Mouse (Mus musculus): Measurements from ENCODE around the gene Abcf2. TPM values are rescaled to one million over a fixed set of nuclear protein-coding genes. Genes with fewer than 3 reads are reported as not detected.

The Abcf2 gene
- total RNA-seq, 2 experiments from 2014 or later: 44.0 to 45.7 TPM

DNA sequence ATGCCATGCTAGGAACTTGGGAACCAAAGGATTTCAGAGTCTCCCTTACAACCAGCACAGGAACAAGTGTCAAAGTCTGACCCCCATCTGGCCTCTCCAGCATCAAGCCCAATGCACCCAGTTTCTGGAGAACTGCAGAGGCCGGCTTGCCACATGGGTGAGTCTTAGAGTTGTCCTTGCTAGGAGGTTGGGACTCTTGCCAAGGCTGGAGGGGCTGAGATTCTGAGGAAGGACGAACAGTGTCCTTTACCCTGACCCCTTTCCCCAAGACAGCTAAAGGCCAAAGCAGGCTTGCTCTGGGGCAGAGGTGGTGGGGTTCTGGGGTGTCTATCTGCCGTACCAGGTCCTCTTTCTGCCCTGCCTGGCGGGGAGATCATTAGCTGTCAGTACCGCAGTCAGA lies 40.8 kb downstream of the Abcf2 start:
- DNase-seq: no peak
- intact Hi-C loops (cut with DNase I): no loop called here

DNA sequence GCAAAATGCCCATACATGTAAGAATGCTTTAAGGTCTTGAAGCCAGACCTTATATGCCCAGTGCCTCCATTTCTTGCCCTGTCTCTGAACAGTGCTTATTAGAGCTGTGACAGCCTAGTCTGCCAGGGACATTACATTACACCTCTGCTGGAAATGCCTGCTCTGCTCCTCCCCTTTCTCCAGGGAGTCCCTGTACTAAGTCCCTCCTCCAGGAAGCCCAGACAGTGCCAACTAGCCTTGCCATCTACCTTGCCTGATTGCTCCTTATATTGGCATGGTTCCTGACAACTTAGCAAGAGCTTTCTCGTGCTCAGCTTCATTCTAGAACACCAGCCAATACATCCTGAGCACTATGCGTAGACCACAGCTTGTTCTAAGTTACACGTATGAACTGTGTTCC lies 41.5 kb downstream of the Abcf2 start:
- intact Hi-C loops (cut with DNase I): no loop called here
- DNase-seq: no peak

DNA sequence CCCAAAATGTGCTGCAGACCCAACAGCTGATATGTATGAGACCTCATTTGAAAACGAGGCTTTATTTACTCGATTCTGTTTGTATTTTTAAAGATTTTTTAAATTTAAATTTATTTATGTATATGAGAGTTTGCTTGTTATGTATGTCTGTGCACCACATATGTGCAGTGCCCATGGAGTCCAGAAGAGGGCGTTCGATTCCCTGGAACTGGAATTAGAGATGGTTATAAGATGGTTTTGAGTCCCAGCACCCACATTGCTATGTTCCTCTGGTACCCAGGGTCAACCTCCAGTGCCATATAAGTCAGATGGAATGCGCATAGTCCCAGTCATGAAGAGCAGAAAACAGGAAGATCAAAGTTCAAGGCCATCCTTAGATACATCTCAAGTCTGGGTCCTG lies 43.0 kb downstream of the Abcf2 start:
- no peak for DNase-seq
- intact Hi-C loops (cut with DNase I): loop anchor here (5.0 kb wide), 2 partner anchors 63 to 118 kb away; no protein-coding TSS in a partner anchor

DNA sequence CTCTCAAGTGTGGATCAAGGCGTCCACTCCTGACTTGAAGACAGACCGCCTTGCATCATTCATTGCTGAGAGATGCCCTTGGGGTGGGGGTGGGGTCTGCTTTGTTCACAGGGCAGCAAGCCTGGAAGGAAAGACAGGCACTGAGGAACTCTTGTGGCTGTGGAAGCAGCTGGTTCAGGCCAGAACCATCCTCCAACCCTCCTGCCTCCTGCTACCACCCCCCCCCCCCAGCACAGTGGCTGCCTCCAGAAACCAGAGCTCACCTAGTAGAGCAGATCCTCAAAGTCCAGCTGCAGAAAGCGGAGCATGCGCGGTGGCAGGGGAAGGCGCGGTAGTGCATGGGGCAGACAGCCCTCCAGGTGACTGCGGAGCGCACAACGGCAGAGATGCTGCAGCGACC lies 43.9 kb downstream of the Abcf2 start:
- no peak for DNase-seq
- intact Hi-C loops (cut with DNase I): loop anchor here (5.0 kb wide), 2 partner anchors 64 to 119 kb away; no protein-coding TSS in a partner anchor

DNA sequence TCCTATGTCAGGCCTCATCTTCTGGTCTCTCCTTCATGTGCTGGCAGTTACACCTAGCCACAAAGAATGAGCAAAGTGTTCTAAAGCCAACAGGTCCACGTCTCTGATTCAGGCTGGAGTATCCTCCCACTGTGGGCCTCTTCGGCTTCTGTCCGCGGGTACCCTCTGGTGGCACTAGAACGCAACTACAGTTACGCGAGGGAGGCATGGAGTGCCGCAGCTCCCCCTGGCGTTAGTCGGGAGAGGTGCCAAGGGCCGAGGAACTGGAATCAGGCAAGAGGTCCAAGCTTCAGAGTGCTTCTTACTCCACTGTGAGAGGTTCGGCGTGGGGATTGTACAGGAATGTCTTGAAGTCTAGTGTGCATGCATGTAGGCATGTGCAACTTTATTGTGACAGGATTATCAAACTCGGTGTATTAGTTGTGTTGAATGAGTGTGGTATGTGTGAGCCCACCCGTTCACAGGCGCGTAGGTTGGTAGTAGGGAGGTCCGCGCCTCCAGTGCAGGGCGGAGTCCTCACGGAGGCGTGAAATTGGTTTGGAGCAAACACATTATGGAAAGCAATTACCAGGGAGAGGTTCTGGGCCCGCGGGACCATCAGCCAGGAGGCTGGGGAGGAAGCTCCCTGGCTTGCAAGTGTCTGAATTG lies 47.1 kb downstream of the Abcf2 start:
- DNase-seq: peak; percentile 92 to 97
- intact Hi-C loops (cut with DNase I): loop anchor here (5.0 kb wide), 2 partner anchors 67 to 122 kb away; no protein-coding TSS in a partner anchor

DNA sequence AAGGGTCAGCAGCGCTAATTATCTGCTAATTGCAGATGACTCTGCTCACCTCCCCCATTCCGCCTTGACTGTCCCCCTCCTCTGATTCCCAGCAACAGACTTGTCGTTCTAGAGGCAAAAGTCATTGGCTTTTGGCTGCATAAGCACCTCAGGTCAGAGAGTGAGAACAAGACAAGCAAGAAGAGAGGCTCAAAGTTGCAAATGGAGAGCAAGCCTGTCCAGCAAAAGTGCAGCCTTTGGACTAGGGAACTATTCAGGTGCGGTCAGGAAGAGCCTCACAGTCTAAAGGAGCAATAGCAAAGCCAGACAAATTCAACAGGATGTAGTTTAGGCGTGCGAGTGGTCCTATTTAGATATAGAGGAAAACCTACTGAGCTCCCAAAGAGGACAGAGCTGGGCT lies 49.5 kb downstream of the Abcf2 start:
- intact Hi-C loops (cut with DNase I): loop anchor here (2.0 kb wide), 1 partner anchor 41 kb away; no protein-coding TSS in a partner anchor
- no peak for DNase-seq

DNA sequence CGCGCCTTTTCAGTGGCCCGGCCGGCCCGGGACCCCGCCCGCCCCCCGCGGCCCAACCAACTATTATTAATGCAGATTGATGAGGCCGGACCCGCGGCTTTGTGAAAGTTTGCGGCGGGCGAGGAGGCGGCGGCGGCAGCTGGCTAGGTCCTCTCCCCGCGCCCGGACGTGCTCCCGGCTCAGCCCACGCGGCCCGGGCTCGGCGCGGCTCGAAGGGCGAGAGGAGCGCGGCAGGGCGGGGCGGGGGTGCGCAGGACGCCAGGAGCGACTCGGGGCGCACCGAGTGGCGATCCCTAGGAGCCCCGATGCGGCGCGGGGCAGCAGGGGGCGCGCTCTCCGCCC lies 50.4 kb downstream of the Abcf2 start, which contains the start of gene Gbx1:
TSS of gene Gbx1 (minus strand) at position 314 of the 342 bp plus-strand sequence.
- peak; percentile 53 to 57 for DNase-seq
- intact Hi-C loops (cut with DNase I): no loop called here

DNA sequence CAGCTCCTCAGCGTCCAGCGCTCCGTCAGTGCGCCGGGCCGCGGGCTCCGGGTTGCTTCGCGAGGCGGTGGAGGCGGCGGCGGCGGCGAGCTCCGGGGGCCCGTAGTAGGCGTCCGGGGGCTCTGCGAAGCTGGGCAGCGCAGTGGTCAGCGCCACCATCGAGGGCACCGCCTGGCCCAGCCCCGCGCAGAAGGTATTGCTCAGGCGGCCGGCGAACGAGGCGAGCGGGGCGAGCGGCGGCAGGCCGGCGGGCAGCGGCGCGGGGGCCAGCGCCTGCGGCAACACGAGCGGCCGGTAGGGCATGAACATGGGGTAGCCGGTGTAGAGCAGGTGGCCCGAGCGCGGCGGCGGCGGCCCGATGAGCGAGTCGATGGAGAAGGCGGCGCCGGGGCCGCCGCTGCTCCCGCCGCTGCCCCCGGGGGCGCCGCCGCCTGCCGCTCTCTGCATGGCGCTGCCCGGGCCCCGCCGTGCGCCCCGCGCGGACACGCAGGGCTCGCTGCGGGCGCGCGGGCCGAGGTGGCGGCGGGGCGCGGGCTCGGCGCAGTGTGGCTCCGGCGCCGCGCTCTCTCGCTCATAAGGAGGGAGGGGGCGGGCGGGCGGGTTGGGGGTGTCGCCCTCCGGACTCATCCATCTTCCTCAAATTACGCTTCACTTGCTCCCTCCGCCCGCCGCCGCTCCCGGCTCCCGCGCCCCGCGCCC lies 50.9 kb downstream of the Abcf2 start:
- intact Hi-C loops (cut with DNase I): no loop called here
- peak in 1 of 2 experiments; percentile 21 for DNase-seq

DNA sequence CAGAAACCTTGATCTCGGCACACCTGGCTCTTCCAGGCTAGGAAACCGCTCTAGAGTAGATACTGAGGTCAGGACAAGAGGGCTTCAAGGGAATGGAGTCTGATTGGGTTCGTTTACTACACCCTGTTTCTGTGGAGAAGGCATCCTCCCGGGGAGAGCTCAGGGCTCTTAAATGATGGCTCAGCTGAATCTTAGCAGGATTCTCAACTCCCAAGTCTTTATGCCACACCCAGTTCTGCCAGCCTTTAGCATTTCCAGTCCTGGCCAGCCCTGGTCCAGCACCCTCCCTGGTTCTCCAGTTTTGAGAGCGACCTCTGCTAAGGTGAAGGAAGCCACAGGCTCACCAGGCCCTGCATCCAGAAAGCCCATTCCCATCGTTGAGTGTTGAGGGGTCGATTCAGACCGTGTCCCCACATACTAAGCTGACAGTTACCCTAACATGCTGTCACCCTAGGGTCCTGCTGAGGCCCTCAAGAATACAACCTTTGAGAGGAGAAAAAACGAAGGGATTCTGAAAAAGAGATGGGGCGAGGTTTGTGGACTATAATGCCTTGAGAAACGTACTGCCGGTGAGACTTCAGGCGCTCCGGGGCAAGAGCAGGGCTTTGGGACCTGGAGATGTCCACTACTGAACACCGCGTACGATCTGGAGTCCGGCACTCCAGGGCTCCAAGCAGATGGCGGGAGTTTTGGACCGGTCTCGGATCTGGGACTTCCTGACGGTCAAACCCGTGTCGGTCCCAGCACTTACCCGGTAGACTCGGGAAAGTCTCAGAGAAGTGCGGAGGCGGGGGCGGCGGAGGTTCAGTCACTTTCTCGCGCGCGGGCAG lies 51.7 kb downstream of the Abcf2 start:
- no peak for DNase-seq
- intact Hi-C loops (cut with DNase I): no loop called here

DNA sequence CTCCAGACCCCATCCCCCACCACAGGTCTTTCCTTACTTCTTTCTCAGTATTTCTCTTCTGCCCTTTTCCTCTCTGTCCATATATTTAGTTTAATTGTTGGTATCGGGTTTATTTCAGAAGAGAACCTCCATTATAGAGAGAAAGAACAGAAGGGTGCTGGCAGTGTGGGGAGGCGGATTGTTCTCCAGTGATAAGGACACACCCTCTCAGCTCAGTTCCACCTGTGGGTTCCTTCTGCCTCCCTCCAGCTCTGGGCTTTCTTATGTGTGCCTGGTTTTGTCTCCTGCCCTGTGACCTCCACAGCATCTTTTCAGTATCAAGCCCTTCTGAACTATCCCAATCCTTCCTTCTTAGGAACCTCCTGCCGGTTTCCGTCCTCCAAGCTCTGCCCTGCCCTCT lies 52.7 kb downstream of the Abcf2 start:
- intact Hi-C loops (cut with DNase I): no loop called here
- DNase-seq: no peak

DNA sequence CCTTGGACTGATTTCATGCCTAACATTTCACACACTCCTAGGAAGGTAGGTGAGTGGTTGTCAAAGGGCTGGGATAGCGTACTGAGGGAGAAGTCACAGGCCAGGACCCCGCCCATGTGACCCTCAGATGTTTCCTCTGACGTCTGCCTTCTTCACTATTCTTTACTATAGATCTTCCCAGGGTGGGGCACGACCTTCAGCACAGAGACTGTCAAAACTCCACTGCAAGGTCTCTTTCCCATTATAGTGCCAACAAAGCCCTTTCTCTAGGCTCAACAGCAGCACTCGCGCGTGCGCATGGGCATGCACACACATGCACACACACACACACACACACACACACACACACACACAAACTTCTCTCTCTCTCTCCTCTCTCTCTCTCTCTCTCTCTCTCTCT lies 53.5 kb downstream of the Abcf2 start:
- intact Hi-C loops (cut with DNase I): no loop called here
- no peak for DNase-seq

DNA sequence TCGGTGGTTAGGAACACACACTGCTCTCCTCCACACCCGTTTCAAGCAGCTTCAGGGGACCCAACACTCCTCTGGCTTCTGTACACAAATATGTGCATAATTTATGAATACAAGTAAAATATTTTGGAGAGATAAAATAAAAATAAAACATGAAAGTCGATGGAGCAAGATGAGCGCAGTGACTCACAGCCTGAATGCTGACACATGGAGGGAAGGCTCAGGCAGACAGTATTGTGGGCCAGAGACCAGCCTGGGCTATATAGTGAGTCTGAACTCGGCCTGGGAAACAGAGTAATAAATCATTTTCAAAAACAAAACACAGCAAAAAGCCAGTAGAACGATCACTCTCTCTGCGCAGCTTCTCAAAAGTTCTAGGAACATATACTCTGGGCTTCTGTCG lies 55.9 kb downstream of the Abcf2 start:
- intact Hi-C loops (cut with DNase I): no loop called here

More for the DNA sequence above, 55.9 kb downstream of the Abcf2 start:
- no peak for DNase-seq

Small RNA genes lying within 50 kb of the gene (microRNA-seq; reads per million reads assigned to microRNA genes)
- gene Mir671: 323 to 2,369 reads per million in 2 experiments

Other genes starting within 250 kb of the Abcf2 start
- 10 to 100 TPM; 75.5 to 85.8 TPM for gene Kcnh2, start 225.9 kb downstream of the Abcf2 start, total RNA-seq (2021)
- 10 to 100 TPM; 34.5 to 35.6 TPM for gene Nos3, start 212.7 kb downstream of the Abcf2 start, total RNA-seq (2021)
- under 1 TPM; 0.41 to 0.45 TPM for gene Atg9b, start 185.3 kb downstream of the Abcf2 start, total RNA-seq (2021)
- 10 to 100 TPM; 81.9 to 87.0 TPM for gene Abcb8, start 183.8 kb downstream of the Abcf2 start, total RNA-seq (2021)
- under 1 TPM in 1 of 2 experiments, not detected in 1; 0.39 TPM for gene Asic3, start 164.1 kb downstream of the Abcf2 start, total RNA-seq (2021)
- gene Cdk5, start 153.9 kb downstream of the Abcf2 start, total RNA-seq (2021): 10 to 100 TPM; 22.5 to 23.4 TPM
- gene Slc4a2, start 153.6 kb downstream of the Abcf2 start, total RNA-seq (2021): 10 to 100 TPM; 41.3 to 51.5 TPM
- gene Fastk, start 132.2 kb downstream of the Abcf2 start, total RNA-seq (2021): 100 to 1,000 TPM; 239 to 243 TPM
- gene Tmub1, start 129.6 kb downstream of the Abcf2 start, total RNA-seq (2021): 10 to 100 TPM in 1 of 2 experiments, 1 to 10 TPM in 1; 9.2 to 10.9 TPM
- 10 to 100 TPM; 71.0 to 72.2 TPM for gene Agap3, start 125.3 kb downstream of the Abcf2 start, total RNA-seq (2021)
- not detected for gene Gbx1, start 50.3 kb downstream of the Abcf2 start, total RNA-seq (2021)
- 10 to 100 TPM; 70.2 to 72.5 TPM for gene Asb10, start 36.5 kb downstream of the Abcf2 start, total RNA-seq (2021)
- not detected for gene 4931409K22Rik, start 20.7 kb downstream of the Abcf2 start, total RNA-seq (2021)
- gene Chpf2, start 9.3 kb upstream of the Abcf2 start, total RNA-seq (2021): 10 to 100 TPM; 12.4 to 14.3 TPM
- 10 to 100 TPM; 59.2 to 60.7 TPM for gene Smarcd3, start 46.9 kb upstream of the Abcf2 start, total RNA-seq (2021)
- 10 to 100 TPM; 28.5 to 31.1 TPM for gene Nub1, start 108.1 kb upstream of the Abcf2 start, total RNA-seq (2021)
- 1 to 10 TPM in 1 of 2 experiments, under 1 TPM in 1; 0.78 to 1.0 TPM for gene Wdr86, start 153.3 kb upstream of the Abcf2 start, total RNA-seq (2021)
- 1 to 10 TPM in 1 of 2 experiments, not detected in 1; 2.8 TPM for gene Crygn, start 180.5 kb upstream of the Abcf2 start, total RNA-seq (2021)

Measured in heart, postnatal 14 days (tissue).